Mouse (Mus musculus) liver, embryonic 12.5 days (tissue): ENCODE results near the gene Ston2. TPM values are rescaled to one million over a fixed set of nuclear protein-coding genes. Genes with fewer than 3 reads are reported as not detected.

Experiments
- ATAC-seq: fragments of 200-750 bp; cut with Nextera tagmentation; 2 replicates; pipeline ENCODE4 v1.8.0; 2017; ENCODE audit warnings: moderate number of reproducible peaks, mild to moderate bottlenecking, moderate library complexity
- H3K27ac ChIP-seq: fragments of 300-500 bp; sonication (generic); 2 replicates; pipeline ENCODE4 v1.5.1; 2016; ENCODE audit warnings: mild to moderate bottlenecking
- H3K27me3 ChIP-seq: fragments of 300-500 bp; sonication (generic); replicated peaks from 2 replicates; pipeline ENCODE4 v1.6.1; 2016; ENCODE audit warnings: mild to moderate bottlenecking, moderate library complexity
- H3K36me3 ChIP-seq: fragments of 300-500 bp; sonication (generic); 2 replicates; pipeline ENCODE4 v1.6.1; 2016; ENCODE audit warnings: mild to moderate bottlenecking, moderate library complexity
- H3K4me1 ChIP-seq: fragments of 300-500 bp; sonication (generic); 2 replicates; pipeline ENCODE4 v1.6.1; 2016
- H3K4me2 ChIP-seq: fragments of 300-500 bp; sonication (generic); 2 replicates; pipeline ENCODE4 v1.6.1; 2016; ENCODE audit warnings: mild to moderate bottlenecking, moderate library complexity
- H3K4me3 ChIP-seq: fragments of 300-500 bp; sonication (generic); 2 replicates; pipeline ENCODE4 v1.5.1; 2016; ENCODE audit warnings: mild to moderate bottlenecking, moderate library complexity
- H3K9ac ChIP-seq: fragments of 300-500 bp; sonication (generic); 2 replicates; pipeline ENCODE4 v1.6.1; 2016; ENCODE audit warnings: mild to moderate bottlenecking, moderate library complexity
- H3K9me3 ChIP-seq: fragments of 300-500 bp; sonication (generic); replicated peaks from 2 replicates; pipeline ENCODE4 v1.6.1; 2016; ENCODE audit warnings: mild to moderate bottlenecking, moderate library complexity
- WGBS: fragments of 180-500 bp; shearing (Covaris S2); methylation state at CpG from one replicate; pipeline ENCODE4 v1.1.7; 2016; ENCODE audit not compliant: insufficient replicate concordance; 5-methylcytosine and 5-hydroxymethylcytosine counted together
- polyA plus RNA-seq: library from polyadenylated mRNA; unstranded; fragments of >200 nt; fragmentation: Nextera tagmentation; extraction: Ambion mirVana; gene quantifications from 2 replicates; pipeline ENCODE4 v1.2.1, GENCODE M21; 2016

Gene Ston2
- polyA plus RNA-seq, 1 experiment from 2014 or later: 37.9 TPM

- Histone ChIP-seq H3K4me2 (no peak overlapping the region), H3K4me3 (no peak overlapping the region), H3K9ac (no peak overlapping the region), H3K27ac (no peak overlapping the region), H3K9me3 (no peaks in the 10 kb centered on the region), H3K27me3 (no peaks in the 10 kb centered on the region), H3K4me1 (0 out of 2 replicates have a peak, but pooled peaks cover 4% of the 10 kb centered on the region), H3K36me3 (peaks cover 11% of the 10 kb centered on the region)
- 74% methylated on average over 3 of the region's 3 CpGs for WGBS
- no peak for ATAC-seq
These were observed 95.2 kb downstream of the Ston2 start for GRCm38 (mm10) chr12:91692991-91693390.

DNA sequence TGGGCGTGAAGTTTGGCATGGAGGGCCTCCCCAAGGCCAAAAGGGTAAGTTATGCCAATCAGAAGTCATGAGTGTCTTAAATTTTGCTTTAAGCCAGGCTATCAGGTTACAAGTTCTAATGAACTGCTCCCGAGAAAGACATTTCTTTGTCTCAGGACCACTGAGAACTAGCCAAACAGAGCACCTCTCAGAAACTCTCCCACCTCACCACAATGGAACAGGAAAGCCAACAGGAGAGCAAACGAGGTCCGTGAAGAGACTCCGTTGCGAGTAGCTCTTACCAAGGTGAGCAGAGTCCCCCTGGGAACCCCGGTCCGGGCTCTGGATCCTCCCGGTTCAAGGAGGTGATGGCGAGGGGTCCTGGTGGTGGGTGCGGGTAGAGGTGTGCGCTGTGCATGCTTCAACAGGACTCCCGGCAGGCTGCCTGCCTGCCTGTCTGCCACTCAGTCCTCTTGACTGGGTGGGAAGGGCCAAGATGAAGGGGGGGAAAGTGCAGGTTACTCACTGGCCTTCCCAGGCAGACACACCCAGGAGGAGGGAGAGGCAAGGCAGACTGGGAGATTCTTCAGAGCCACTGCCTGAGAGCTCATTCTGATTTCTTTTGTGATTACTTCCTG lies 102.4 kb downstream of the Ston2 start:
- Histone ChIP-seq H3K9ac (no peak overlapping the region), H3K36me3 (0 out of 2 replicates have a peak, but pooled peaks cover 2% of the 10 kb centered on the region), H3K27ac (no peak overlapping the region), H3K4me1 (peaks cover 35% of the 10 kb centered on the region), H3K27me3 (no peaks in the 10 kb centered on the region), H3K9me3 (no peaks in the 10 kb centered on the region), H3K4me2 (no peak overlapping the region), H3K4me3 (no peak overlapping the region)
- 62% methylated on average over 13 of the region's 13 CpGs for WGBS
- ATAC-seq: no peak

DNA sequence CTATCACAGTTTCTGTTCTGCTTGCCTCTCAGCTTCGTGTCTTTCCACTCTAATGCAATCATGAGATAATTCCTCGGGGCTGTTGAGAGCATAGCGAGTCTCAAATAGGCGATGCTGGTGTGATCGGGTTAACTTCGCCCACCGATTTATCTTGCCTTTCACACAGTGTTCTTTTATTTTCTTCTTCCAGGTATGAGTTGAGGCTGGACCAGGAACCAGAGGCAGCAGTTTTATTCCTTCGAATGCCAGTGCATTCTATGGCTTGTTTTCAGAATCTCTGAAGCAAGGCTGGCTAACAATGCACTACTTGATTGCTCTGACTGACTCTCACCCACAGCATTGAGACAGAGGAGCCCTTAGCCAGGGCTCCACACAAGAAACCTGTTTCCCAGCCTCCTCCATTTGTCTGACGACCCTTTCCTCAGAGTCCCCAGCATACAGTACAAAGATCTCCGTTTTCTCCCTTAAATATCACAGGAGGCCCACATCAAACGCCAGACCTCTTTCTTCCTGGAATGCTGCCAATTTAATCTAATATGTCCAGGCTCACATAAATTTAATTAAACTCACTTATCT lies 103.3 kb downstream of the Ston2 start:
- H3K9me3 ChIP-seq: no peaks in the 10 kb centered on the region
- WGBS: 34% methylated on average over 11 of the region's 11 CpGs
- no peak overlapping the region for H3K27ac ChIP-seq
- no peak overlapping the region for H3K9ac ChIP-seq
- H3K4me2 ChIP-seq: peak overlapping the region; percentile 36
- H3K27me3 ChIP-seq: no peaks in the 10 kb centered on the region
- ATAC-seq: peak; percentile 14; the same call in 1 of the 2 replicates
- 0 out of 2 replicates have a peak, but pooled peaks cover 2% of the 10 kb centered on the region for H3K36me3 ChIP-seq
- H3K4me3 ChIP-seq: no peak overlapping the region
- peaks cover 35% of the 10 kb centered on the region for H3K4me1 ChIP-seq

DNA sequence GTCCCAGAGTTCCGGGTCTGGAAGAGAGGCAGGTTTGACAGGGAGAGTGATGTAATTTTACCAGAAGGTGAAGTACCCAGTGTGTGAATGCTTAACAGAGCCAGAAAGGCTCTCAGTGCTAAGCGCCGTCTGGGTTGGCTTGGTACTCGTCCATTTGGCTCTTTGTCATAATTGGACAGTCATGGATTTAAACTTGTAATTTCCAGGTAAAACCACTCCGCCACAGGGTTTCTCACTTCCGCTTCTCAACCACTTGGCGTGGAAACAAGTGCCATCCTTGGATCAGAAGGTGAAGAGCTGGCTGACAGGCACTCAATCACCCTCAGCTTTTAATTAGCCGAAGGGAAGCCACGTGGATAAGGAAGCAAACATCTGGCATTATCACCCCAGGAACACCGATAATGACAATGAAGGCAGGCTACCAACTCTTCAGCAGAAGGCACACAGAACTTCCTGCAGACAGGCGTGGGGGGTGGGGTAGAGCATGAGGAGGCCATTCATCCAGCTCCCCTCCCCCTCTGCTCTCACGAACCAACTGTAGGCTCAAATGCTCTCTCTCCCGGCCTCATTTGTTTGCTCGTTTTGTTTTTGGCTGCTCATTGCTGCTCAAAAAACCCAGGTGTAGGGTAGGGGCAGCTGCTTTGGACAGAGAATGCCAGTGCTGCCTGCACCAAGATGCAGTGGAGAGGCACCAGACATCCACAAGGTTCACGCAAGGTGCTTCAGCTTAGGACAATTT lies 103.9 kb downstream of the Ston2 start:
- Histone ChIP-seq H3K36me3 (peaks cover 6% of the 10 kb centered on the region), H3K9ac (no peak overlapping the region), H3K9me3 (no peaks in the 10 kb centered on the region), H3K27ac (no peak overlapping the region), H3K4me1 (peaks cover 35% of the 10 kb centered on the region), H3K4me2 (peak overlapping the region; percentile 36), H3K27me3 (no peaks in the 10 kb centered on the region), H3K4me3 (no peak overlapping the region)
- 24% methylated on average over 15 of the region's 15 CpGs for WGBS
- peak; percentile 68; the same call in 1 of the 2 replicates for ATAC-seq

GRCm38 (mm10) chr12:91683549-91684100 lies 104.6 kb downstream of the Ston2 start:
- no peak overlapping the region for H3K4me3 ChIP-seq
- WGBS: 77% methylated on average over 15 of the region's 15 CpGs
- peaks cover 13% of the 10 kb centered on the region for H3K36me3 ChIP-seq
- no peak overlapping the region; the same call in 1 of the 2 replicates for H3K4me2 ChIP-seq
- no peak for ATAC-seq
- no peaks in the 10 kb centered on the region for H3K9me3 ChIP-seq
- H3K9ac ChIP-seq: no peak overlapping the region
- no peaks in the 10 kb centered on the region for H3K27me3 ChIP-seq
- peaks cover 35% of the 10 kb centered on the region for H3K4me1 ChIP-seq
- no peak overlapping the region for H3K27ac ChIP-seq

DNA sequence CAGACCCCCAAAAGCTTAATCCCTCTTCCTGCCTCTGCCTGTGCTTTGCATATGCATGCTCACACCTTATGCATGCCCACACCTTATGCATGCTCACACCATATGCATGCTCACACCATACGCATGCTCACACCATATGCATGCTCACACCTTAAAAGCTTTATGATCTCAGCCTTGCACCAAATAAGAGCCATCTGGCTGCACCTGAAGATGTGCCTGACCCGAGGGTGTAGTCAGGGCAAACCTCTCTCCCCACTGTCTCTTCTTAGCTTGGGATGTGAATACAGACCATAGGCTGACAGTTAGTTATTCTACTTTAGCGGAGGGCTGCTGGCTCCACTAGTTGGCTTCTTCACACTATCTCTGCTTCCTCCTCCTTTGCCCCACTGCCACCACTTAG lies 105.1 kb downstream of the Ston2 start:
- 77% methylated on average over 3 of the region's 3 CpGs for WGBS

DNA sequence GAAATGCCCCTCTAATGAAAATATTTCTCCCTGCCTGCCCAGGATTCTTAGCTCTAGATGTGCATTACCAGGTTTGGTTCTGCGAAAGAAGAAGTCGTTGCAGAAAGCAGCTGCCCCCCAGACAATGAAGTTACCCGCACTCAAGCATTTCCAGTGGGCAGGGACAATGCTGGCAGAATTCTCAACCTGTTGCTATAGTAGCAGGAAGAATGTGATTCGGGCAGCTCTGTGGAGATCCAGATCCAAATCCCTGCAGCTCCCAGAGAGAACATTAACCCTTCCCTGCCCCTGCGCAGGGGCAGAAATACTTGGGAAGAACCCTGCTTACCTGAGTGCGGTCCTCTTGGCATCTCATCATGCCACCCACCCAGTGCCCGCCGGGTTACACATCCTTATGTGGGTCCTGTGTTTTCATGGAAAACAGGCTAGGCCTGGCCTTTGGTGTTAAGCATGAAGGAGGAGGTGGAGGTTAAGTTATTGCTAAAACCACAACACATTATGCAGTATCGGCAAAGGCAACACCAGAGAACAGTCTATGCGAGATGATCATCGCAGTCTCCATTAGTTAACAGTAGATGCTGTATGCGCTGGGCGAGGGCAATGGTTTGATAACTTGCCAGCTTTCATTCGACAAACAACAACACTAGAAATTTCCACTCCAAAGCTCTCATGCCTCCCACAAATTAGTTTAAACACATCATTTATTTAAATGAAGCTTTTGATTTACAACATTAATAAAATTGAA lies 108.7 kb downstream of the Ston2 start:
- no peaks in the 10 kb centered on the region for H3K9me3 ChIP-seq
- H3K4me2 ChIP-seq: no peak overlapping the region
- H3K9ac ChIP-seq: no peak overlapping the region
- peaks cover 16% of the 10 kb centered on the region for H3K4me1 ChIP-seq
- WGBS: 85% methylated on average over 14 of the region's 14 CpGs
- ATAC-seq: no peak
- no peak overlapping the region for H3K27ac ChIP-seq
- H3K4me3 ChIP-seq: no peak overlapping the region
- H3K27me3 ChIP-seq: no peaks in the 10 kb centered on the region
- peaks cover 19% of the 10 kb centered on the region for H3K36me3 ChIP-seq

More for the DNA sequence above, 105.1 kb downstream of the Ston2 start:
- Histone ChIP-seq H3K4me2 (no peak overlapping the region), H3K4me1 (peaks cover 35% of the 10 kb centered on the region), H3K9ac (no peak overlapping the region), H3K36me3 (peaks cover 17% of the 10 kb centered on the region), H3K27ac (no peak overlapping the region), H3K27me3 (no peaks in the 10 kb centered on the region), H3K9me3 (no peaks in the 10 kb centered on the region), H3K4me3 (no peak overlapping the region)
- 0 out of 2 replicates have a peak, but pooled peaks have one; percentile 45 for ATAC-seq

DNA sequence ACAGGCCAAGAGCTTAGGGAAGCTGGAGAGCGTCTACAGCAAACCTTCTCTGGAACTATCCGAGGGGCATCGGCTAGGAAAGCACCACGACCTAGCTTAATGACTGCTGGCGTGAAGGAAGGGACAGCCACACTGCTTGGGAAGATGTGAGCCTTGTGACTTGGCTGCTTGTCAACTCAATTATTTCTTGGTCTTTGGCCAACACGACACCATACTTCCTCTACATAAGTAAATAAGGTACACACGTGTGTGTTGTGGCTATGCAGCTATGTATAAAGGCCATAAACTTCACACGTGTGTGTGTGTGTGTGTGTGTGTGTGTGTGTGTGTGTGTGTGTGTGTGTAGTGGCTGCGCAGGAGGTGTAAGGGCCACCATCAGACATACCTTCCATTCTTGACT lies 112.2 kb downstream of the Ston2 start:
- Histone ChIP-seq H3K9ac (no peak overlapping the region), H3K4me1 (no peaks in the 10 kb centered on the region), H3K27ac (no peak overlapping the region), H3K4me2 (no peak overlapping the region), H3K4me3 (no peak overlapping the region), H3K9me3 (no peaks in the 10 kb centered on the region), H3K27me3 (no peaks in the 10 kb centered on the region), H3K36me3 (peaks cover 28% of the 10 kb centered on the region)
- 75% methylated on average over 9 of the region's 9 CpGs for WGBS
- ATAC-seq: no peak

GRCm38 (mm10) chr12:91673141-91673540 lies 115.0 kb downstream of the Ston2 start:
- no peak overlapping the region for H3K27ac ChIP-seq
- H3K4me2 ChIP-seq: no peak overlapping the region
- H3K4me1 ChIP-seq: peaks cover 13% of the 10 kb centered on the region
- H3K4me3 ChIP-seq: no peak overlapping the region
- WGBS: 80% methylated on average over 6 of the region's 6 CpGs
- H3K9ac ChIP-seq: no peak overlapping the region
- peaks cover 13% of the 10 kb centered on the region for H3K36me3 ChIP-seq
- no peaks in the 10 kb centered on the region for H3K27me3 ChIP-seq
- no peaks in the 10 kb centered on the region for H3K9me3 ChIP-seq
- no peak for ATAC-seq

DNA sequence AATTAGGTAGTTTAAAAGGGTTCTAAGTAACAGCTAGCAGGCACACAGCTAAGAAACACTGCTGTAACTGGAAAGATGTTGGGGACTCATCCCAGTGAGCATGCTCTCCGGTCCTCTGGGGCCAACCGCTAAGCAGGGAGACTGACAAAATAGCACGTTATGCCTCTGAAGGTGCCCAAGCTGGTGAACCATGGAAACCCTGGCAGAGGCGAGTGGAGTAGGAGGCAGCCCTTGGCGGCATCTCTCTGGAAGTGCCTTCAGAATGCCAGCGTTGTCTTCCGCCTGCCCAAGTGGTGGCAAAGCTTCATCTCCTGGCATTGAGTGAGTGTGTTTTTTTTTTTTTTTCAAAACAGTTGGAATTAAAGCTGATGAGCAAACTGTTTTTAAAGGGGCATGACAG lies 115.7 kb downstream of the Ston2 start:
- H3K27me3 ChIP-seq: no peaks in the 10 kb centered on the region
- no peak overlapping the region for H3K4me3 ChIP-seq
- no peak overlapping the region for H3K4me2 ChIP-seq
- no peak overlapping the region for H3K9ac ChIP-seq
- WGBS: 85% methylated on average over 7 of the region's 7 CpGs
- ATAC-seq: no peak
- peaks cover 19% of the 10 kb centered on the region for H3K4me1 ChIP-seq
- H3K27ac ChIP-seq: no peak overlapping the region
- H3K9me3 ChIP-seq: no peaks in the 10 kb centered on the region
- peaks cover 13% of the 10 kb centered on the region for H3K36me3 ChIP-seq

- H3K9ac ChIP-seq: no peak overlapping the region
- ATAC-seq: peak; percentile 77
- peaks cover 6% of the 10 kb centered on the region; the same call in 1 of the 2 replicates for H3K36me3 ChIP-seq
- no peak overlapping the region for H3K4me3 ChIP-seq
- 0 out of 2 replicates have a peak overlapping the region, but pooled peaks have one; percentile 27 for H3K4me2 ChIP-seq
- H3K9me3 ChIP-seq: no peaks in the 10 kb centered on the region
- WGBS: 32% methylated on average over 16 of the region's 16 CpGs
- H3K4me1 ChIP-seq: peaks cover 37% of the 10 kb centered on the region
- no peak overlapping the region for H3K27ac ChIP-seq
- H3K27me3 ChIP-seq: no peaks in the 10 kb centered on the region
These were observed 119.5 kb downstream of the Ston2 start for GRCm38 (mm10) chr12:91668529-91669245.
